Mouse (Mus musculus) spleen, adult 18-20 months (tissue): ENCODE results near the gene Nup62.

Experiments
- DNase-seq, 2 experiments: peaks; one replicate each; pipeline ENCODE4 v3.0.0; 2022; ENCODE audit warnings: mixed read lengths in 2 of 2

The Nup62 gene

GRCm38 (mm10) chr7:44815721-44816469, at the start of gene Nup62, which contains the start of gene Il4i1:
Nup62 (plus strand) TSS chr7:44816088.
Il4i1 (plus strand) TSS chr7:44816387.
- peak; percentile 99 for DNase-seq

- no peak for DNase-seq
These were observed 47.8 kb upstream of the Nup62 start for GRCm38 (mm10) chr7:44768129-44768528.

GRCm38 (mm10) chr7:44770046-44770578, 45.8 kb upstream of the Nup62 start:
- peak in 1 of 2 experiments; percentile 21 for DNase-seq

- DNase-seq: no peak
These were observed 43.2 kb upstream of the Nup62 start for GRCm38 (mm10) chr7:44772591-44773204.

- DNase-seq: no peak
These were observed 38.9 kb upstream of the Nup62 start for GRCm38 (mm10) chr7:44776849-44777498.

- DNase-seq: no peak
These were observed 35.8 kb upstream of the Nup62 start for GRCm38 (mm10) chr7:44780101-44780500.

- DNase-seq: no peak
These were observed 26.4 kb upstream of the Nup62 start for GRCm38 (mm10) chr7:44789531-44789930.

- DNase-seq: no peak
These were observed 25.8 kb upstream of the Nup62 start for GRCm38 (mm10) chr7:44790066-44790465.

GRCm38 (mm10) chr7:44792781-44793180, 23.1 kb upstream of the Nup62 start:
- DNase-seq: no peak

- DNase-seq: no peak
These were observed 7.0 kb upstream of the Nup62 start for GRCm38 (mm10) chr7:44808927-44809326.

- no peak for DNase-seq
These were observed 6.4 kb upstream of the Nup62 start for GRCm38 (mm10) chr7:44809466-44809865.

- no peak for DNase-seq
These were observed 5.5 kb upstream of the Nup62 start for GRCm38 (mm10) chr7:44810365-44810764.

GRCm38 (mm10) chr7:44810819-44811557, 4.9 kb upstream of the Nup62 start:
- peak in 1 of 2 experiments; percentile 2 for DNase-seq

- DNase-seq: peak in 1 of 2 experiments; percentile 4
These were observed 3.1 kb upstream of the Nup62 start for GRCm38 (mm10) chr7:44812651-44813325.

GRCm38 (mm10) chr7:44813985-44814384, 1.9 kb upstream of the Nup62 start:
- DNase-seq: no peak

GRCm38 (mm10) chr7:44814423-44814822, 1.5 kb upstream of the Nup62 start:
- no peak for DNase-seq

- DNase-seq: peak in 1 of 2 experiments; percentile 34
These were observed 835 bp upstream of the Nup62 start for GRCm38 (mm10) chr7:44814952-44815553.

GRCm38 (mm10) chr7:44816470-44817021, 658 bp downstream of the Nup62 start, which contains the start of gene Atf5:
Atf5 (minus strand) TSS chr7:44816658.
- DNase-seq: no peak

- no peak for DNase-seq
These were observed 1.6 kb downstream of the Nup62 start for GRCm38 (mm10) chr7:44817441-44817840.

- peak in 1 of 2 experiments; percentile 2 for DNase-seq
These were observed 2.3 kb downstream of the Nup62 start for GRCm38 (mm10) chr7:44818164-44818563.

- DNase-seq: no peak
These were observed 2.9 kb downstream of the Nup62 start for GRCm38 (mm10) chr7:44818751-44819235.
